ENCODE assay signal across 9 mouse cellular contexts in the genomic region with DNA sequence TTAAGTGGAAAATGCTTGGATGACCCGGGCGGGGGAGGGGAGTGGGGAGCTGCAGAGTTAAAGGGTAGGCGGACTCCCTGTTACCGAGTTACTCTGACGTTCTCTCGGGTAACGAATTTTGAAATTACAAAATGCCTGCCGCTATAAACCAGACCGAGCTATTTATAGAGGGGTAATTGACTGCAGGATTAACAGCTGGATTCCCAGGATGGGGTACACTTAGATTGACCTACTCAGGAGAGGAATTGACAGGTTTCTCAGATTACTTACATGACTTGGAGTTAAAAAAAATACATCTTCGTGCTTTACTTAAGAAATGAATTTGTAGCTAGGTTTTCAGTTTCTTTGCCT. TPM values are rescaled to one million over a fixed set of nuclear protein-coding genes. Genes with fewer than 3 reads are reported as not detected.
DNase-seq lines count a peak whose midpoint lies in the region; ATAC-seq and TF ChIP-seq lines count a peak whose summit lies in the region.
"Had no signal": no experiment of that assay in that cellular context is flagged by ENCODE, and none has a peak within 500 bp of the region (broad histone marks: within the 10 kb centered on the region; RNA-seq: fewer than 3 reads in every experiment).

No protein-coding gene starts in this region.

- peak; percentile 59 for DNase-seq in kidney, postnatal 0 days (ENCODE audit: low spot score)
- DNase-seq in kidney, postnatal 10 days = no peak
- DNase-seq in midbrain, postnatal 0 days (ENCODE audit: low spot score) = no peak
- no peak for DNase-seq in cerebellum, adult 18-20 months
- DNase-seq in gastrocnemius, postnatal 25 days = no peak
- no peak for DNase-seq in urinary bladder, adult 2 months (ENCODE audit: low spot score)

- ATAC-seq in kidney, postnatal 0 days (replicated peaks; ENCODE audit: low FRiP score, low read depth) = no peak
- no peak for ATAC-seq in hindbrain, embryonic 16.5 days
- no peak for ATAC-seq in midbrain, postnatal 0 days (ENCODE audit: low FRiP score)

- H3K4me2 ChIP-seq in kidney, postnatal 0 days (ENCODE audit: low read length) = peak overlapping the region; percentile 45
- H3K4me2 ChIP-seq in hindbrain, embryonic 16.5 days (ENCODE audit: low read length) = peak overlapping the region; percentile 73
- peak overlapping the region; percentile 56 for H3K4me2 ChIP-seq in midbrain, postnatal 0 days (ENCODE audit: low read depth, low read length, poor library complexity, severe bottlenecking)

- H3K27me3 ChIP-seq in kidney, postnatal 0 days (ENCODE audit: insufficient read depth, low read length) = no peaks in the 10 kb centered on the region
- H3K27me3 ChIP-seq in hindbrain, embryonic 16.5 days (replicated peaks; ENCODE audit: control insufficient read depth, insufficient read depth, low read length) = no peaks in the 10 kb centered on the region
- H3K27me3 ChIP-seq in midbrain, postnatal 0 days (ENCODE audit: insufficient read depth, low read length) = no peaks in the 10 kb centered on the region

- TF ChIP-seq POLR2A in cortical plate, adult 2 months (IDR thresholded peaks at IDR 0.05; ENCODE audit: extremely low read depth, insufficient read depth, low read length) = no peak

- peak overlapping the region; percentile 74 for H3K4me3 ChIP-seq in kidney, postnatal 0 days (replicated peaks; ENCODE audit: low read depth, low read length)
- H3K4me3 ChIP-seq in cortical plate, adult 2 months (ENCODE audit: insufficient read depth, low read length) = peak overlapping the region; percentile 82
- H3K4me3 ChIP-seq in hindbrain, embryonic 16.5 days (ENCODE audit: low read length) = peak overlapping the region; percentile 76
- H3K4me3 ChIP-seq in midbrain, postnatal 0 days (ENCODE audit: low read depth, low read length) = peak overlapping the region; percentile 87

- no peak for TF ChIP-seq CTCF in kidney, postnatal 0 days (IDR thresholded peaks at IDR 0.05; ENCODE audit: low read depth)
- no peak for TF ChIP-seq CTCF in cortical plate, adult 2 months (IDR thresholded peaks at IDR 0.05; ENCODE audit: extremely low read depth, insufficient read depth, low read length)
- TF ChIP-seq CTCF in midbrain, postnatal 0 days (IDR thresholded peaks at IDR 0.05) = no peak

- H3K9me3 ChIP-seq in kidney, postnatal 0 days (replicated peaks; ENCODE audit: low read length) = no peaks in the 10 kb centered on the region
- no peaks in the 10 kb centered on the region for H3K9me3 ChIP-seq in hindbrain, embryonic 16.5 days (ENCODE audit: control insufficient read depth, low read length)
- H3K9me3 ChIP-seq in midbrain, postnatal 0 days (ENCODE audit: low read length) = no peaks in the 10 kb centered on the region

- WGBS in kidney, postnatal 0 days = under 1% methylated on average over 10 of the region's 10 CpGs
- under 1% methylated on average over 10 of the region's 10 CpGs for WGBS in hindbrain, embryonic 16.5 days
- under 1% methylated on average over 10 of the region's 10 CpGs for WGBS in midbrain, postnatal 0 days

- H3K4me1 ChIP-seq in kidney, postnatal 0 days (replicated peaks; ENCODE audit: insufficient read depth, low read length) = no peaks in the 10 kb centered on the region
- peaks cover 3% of the 10 kb centered on the region; the same call in 1 of the 2 replicates for H3K4me1 ChIP-seq in cortical plate, adult 2 months (ENCODE audit: control insufficient read depth, insufficient read depth, low read length)
- peaks cover 13% of the 10 kb centered on the region for H3K4me1 ChIP-seq in hindbrain, embryonic 16.5 days (ENCODE audit: control insufficient read depth, insufficient read depth, low read depth, low read length)
- H3K4me1 ChIP-seq in midbrain, postnatal 0 days (ENCODE audit: insufficient read depth, low read length) = no peaks in the 10 kb centered on the region

- peak overlapping the region; percentile 99 for H3K27ac ChIP-seq in kidney, postnatal 0 days
- H3K27ac ChIP-seq in cortical plate, adult 2 months (ENCODE audit: insufficient read depth, low read length) = no peak overlapping the region
- H3K27ac ChIP-seq in hindbrain, embryonic 16.5 days (ENCODE audit: low read depth, low read length) = peak overlapping the region; percentile 98
- H3K27ac ChIP-seq in midbrain, postnatal 0 days (ENCODE audit: low read depth, low read length) = peak overlapping the region; percentile 98

- peak overlapping the region; percentile 89 for H3K9ac ChIP-seq in kidney, postnatal 0 days (ENCODE audit: low read depth, low read length)
- peak overlapping the region; percentile 86 for H3K9ac ChIP-seq in hindbrain, embryonic 16.5 days (ENCODE audit: low read depth, low read length)
- H3K9ac ChIP-seq in midbrain, postnatal 0 days (replicated peaks; ENCODE audit: low read length, poor library complexity, severe bottlenecking) = peak overlapping the region; percentile 87

- peaks cover 21% of the 10 kb centered on the region for H3K36me3 ChIP-seq in kidney, postnatal 0 days (ENCODE audit: insufficient read depth, low read length)
- peaks cover 14% of the 10 kb centered on the region for H3K36me3 ChIP-seq in hindbrain, embryonic 16.5 days (ENCODE audit: control insufficient read depth, insufficient read depth, low read length)
- H3K36me3 ChIP-seq in midbrain, postnatal 0 days (ENCODE audit: insufficient read depth, low read length) = peaks cover 9% of the 10 kb centered on the region; the same call in 1 of the 2 replicates

RNA-seq across cellular contexts. Expression of a gene that starts 0.9 kb away (rescaled TPM):
- 185 and 191 TPM in 2 replicates for polyA plus RNA-seq in kidney, postnatal 0 days (2015; fragmentation: Nextera tagmentation; extraction: Ambion mirVana)
- 415 and 432 TPM in 2 replicates for polyA plus RNA-seq in cortical plate, adult 2 months (2012; rRNA removed)
- 120 TPM in 2 replicates for polyA plus RNA-seq in hindbrain, embryonic 16.5 days (2015; fragmentation: Nextera tagmentation; extraction: Ambion mirVana)
- total RNA-seq in midbrain, postnatal 0 days (2014; rRNA removed) = 150 and 181 TPM in 2 replicates
- 90.3 and 103 TPM in 2 replicates for polyA plus RNA-seq in midbrain, postnatal 0 days (2015; fragmentation: Nextera tagmentation; extraction: Ambion mirVana)
- 100 to 1,000 TPM; 409 to 410 TPM for total RNA-seq in gastrocnemius, postnatal 25 days (2021)
- 328 and 432 TPM in 2 replicates for polyA plus RNA-seq in urinary bladder, adult 2 months (2012; rRNA removed)

RNA-seq across cellular contexts. Expression of a gene that starts 12.4 kb away (rescaled TPM):
- 109 and 117 TPM in 2 replicates for polyA plus RNA-seq in kidney, postnatal 0 days (2015; fragmentation: Nextera tagmentation; extraction: Ambion mirVana)
- 85.6 and 90.3 TPM in 2 replicates for polyA plus RNA-seq in cortical plate, adult 2 months (2012; rRNA removed)
- polyA plus RNA-seq in hindbrain, embryonic 16.5 days (2015; fragmentation: Nextera tagmentation; extraction: Ambion mirVana) = 83.3 and 98.7 TPM in 2 replicates
- 23.1 and 23.2 TPM in 2 replicates for total RNA-seq in midbrain, postnatal 0 days (2014; rRNA removed)
- polyA plus RNA-seq in midbrain, postnatal 0 days (2015; fragmentation: Nextera tagmentation; extraction: Ambion mirVana) = 93.5 and 99.1 TPM in 2 replicates
- total RNA-seq in gastrocnemius, postnatal 25 days (2021) = 10 to 100 TPM; 12.9 to 13.2 TPM
- 145 and 166 TPM in 2 replicates for polyA plus RNA-seq in urinary bladder, adult 2 months (2012; rRNA removed)

RNA-seq across cellular contexts. Expression of a gene that starts 26.1 kb away (rescaled TPM):
- 0.46 and 0.80 TPM in 2 replicates for polyA plus RNA-seq in kidney, postnatal 0 days (2015; fragmentation: Nextera tagmentation; extraction: Ambion mirVana)
- 1.2 and 1.4 TPM in 2 replicates for polyA plus RNA-seq in cortical plate, adult 2 months (2012; rRNA removed)
- 0.10 and 0.30 TPM in 2 replicates for polyA plus RNA-seq in hindbrain, embryonic 16.5 days (2015; fragmentation: Nextera tagmentation; extraction: Ambion mirVana)
- total RNA-seq in midbrain, postnatal 0 days (2014; rRNA removed) = 0.38 and 0.85 TPM in 2 replicates
- 0.60 and 1.0 TPM in 2 replicates for polyA plus RNA-seq in midbrain, postnatal 0 days (2015; fragmentation: Nextera tagmentation; extraction: Ambion mirVana)
- total RNA-seq in gastrocnemius, postnatal 25 days (2021) = 1 to 10 TPM; 2.8 to 6.3 TPM
- 0.53 and 0.62 TPM in 2 replicates for polyA plus RNA-seq in urinary bladder, adult 2 months (2012; rRNA removed)

RNA-seq across cellular contexts. Expression of a gene that starts 32.3 kb away (rescaled TPM):
- polyA plus RNA-seq in kidney, postnatal 0 days (2015; fragmentation: Nextera tagmentation; extraction: Ambion mirVana) = 1.8 TPM in 1 of 2 replicates, not detected in the other
- polyA plus RNA-seq in cortical plate, adult 2 months (2012; rRNA removed) = not detected in 2 replicates
- 8.1 and 21.8 TPM in 2 replicates for polyA plus RNA-seq in hindbrain, embryonic 16.5 days (2015; fragmentation: Nextera tagmentation; extraction: Ambion mirVana)
- not detected in 2 replicates for total RNA-seq in midbrain, postnatal 0 days (2014; rRNA removed)
- polyA plus RNA-seq in midbrain, postnatal 0 days (2015; fragmentation: Nextera tagmentation; extraction: Ambion mirVana) = 15.9 and 18.2 TPM in 2 replicates
- total RNA-seq in gastrocnemius, postnatal 25 days (2021) = 1 to 10 TPM in 1 of 2 experiments, not detected in 1; 3.8 TPM
- polyA plus RNA-seq in urinary bladder, adult 2 months (2012; rRNA removed) = not detected in 2 replicates
- total RNA-seq: neutrophil, adult 5-6 weeks had no signal

RNA-seq across cellular contexts. Expression of a gene that starts 45.6 kb away (rescaled TPM):
- polyA plus RNA-seq in kidney, postnatal 0 days (2015; fragmentation: Nextera tagmentation; extraction: Ambion mirVana) = 7.8 and 8.1 TPM in 2 replicates
- polyA plus RNA-seq in cortical plate, adult 2 months (2012; rRNA removed) = 98.9 and 105 TPM in 2 replicates
- polyA plus RNA-seq in hindbrain, embryonic 16.5 days (2015; fragmentation: Nextera tagmentation; extraction: Ambion mirVana) = 55.7 and 62.4 TPM in 2 replicates
- total RNA-seq in midbrain, postnatal 0 days (2014; rRNA removed) = 73.3 and 82.1 TPM in 2 replicates
- polyA plus RNA-seq in midbrain, postnatal 0 days (2015; fragmentation: Nextera tagmentation; extraction: Ambion mirVana) = 49.7 and 50.1 TPM in 2 replicates
- total RNA-seq in gastrocnemius, postnatal 25 days (2021) = 1 to 10 TPM; 1.7 to 1.8 TPM
- polyA plus RNA-seq in urinary bladder, adult 2 months (2012; rRNA removed) = 13.1 and 13.7 TPM in 2 replicates
